Mouse (Mus musculus) retina, adult 2 months (tissue): Measurements from ENCODE around the gene Rac3.
"Not testable (repeated sequence)": the region's sequence is repeated elsewhere in the genome, so short reads cannot be mapped to it uniquely, and the experiment has no call there.

Source experiments
- DNase-seq: peaks from one replicate; pipeline ENCODE4 v3.0.0-alpha.2; 2012; ENCODE audit warnings: low read depth, low spot score

Gene Rac3

DNA sequence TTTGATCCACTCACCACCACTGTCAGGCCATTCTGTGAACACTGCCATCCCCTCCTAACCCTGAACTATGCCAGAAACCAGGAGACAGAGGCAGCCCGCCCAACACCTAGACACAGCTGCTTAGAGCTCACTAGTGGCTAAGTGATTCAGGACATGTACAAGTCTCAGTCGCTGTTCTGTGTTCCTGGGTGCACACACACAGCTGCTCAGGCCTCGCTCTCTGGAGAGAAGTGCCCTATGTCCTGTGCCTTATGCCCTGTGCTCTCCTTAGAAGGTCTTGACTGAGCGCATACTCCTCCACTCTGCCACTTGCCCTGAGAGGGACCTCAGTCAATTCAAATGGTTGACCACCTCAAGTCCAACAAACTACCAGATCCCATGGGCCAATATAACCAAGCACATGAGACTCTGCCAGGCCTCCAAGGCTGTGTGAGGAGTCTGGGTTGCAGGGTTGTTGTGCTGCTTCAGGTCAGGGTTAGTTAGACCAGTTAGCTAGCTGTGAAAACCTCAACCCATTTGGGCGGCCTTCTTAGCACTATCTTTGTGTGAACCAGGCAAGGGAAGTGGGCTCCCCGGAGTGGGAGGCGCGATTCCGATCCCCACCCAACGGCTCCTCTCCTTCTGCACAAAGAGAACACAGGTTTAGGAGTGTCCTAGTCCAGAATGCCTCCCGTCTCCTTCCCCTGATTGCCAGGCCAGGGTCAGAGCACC is 7.4 kb downstream of the Rac3 start:
- no peak for DNase-seq

DNA sequence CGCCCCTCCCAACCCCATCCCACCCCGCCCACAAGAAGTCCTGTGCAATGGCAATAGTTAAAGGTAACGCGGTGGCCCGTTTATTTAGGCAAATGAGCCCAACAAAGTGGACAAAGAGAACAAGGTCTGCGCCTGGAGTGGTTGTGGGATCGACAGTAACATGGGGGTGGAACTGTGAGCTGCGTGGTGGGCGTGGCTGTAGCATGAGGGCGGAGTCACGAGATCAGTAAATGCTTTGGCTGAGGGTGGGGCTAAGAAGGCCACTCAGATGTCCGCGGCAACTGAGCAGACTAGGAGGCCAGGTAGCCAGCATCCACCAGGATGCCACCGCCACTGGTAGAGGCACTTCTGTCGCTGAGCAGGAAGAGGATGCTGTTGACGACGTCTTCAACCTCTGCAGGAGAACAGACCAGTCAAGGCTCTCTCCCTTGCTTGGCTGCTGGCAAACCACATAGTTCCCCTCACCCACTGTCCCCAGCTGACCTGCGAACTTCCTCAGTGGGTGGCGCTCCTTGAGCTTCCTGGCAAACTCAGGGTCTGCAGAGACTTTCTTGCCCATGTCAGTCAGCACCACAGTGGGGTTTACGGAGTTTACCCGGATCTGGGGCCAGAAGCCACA is 8.3 kb downstream of the Rac3 start:
- not testable (repeated sequence) for DNase-seq

- no peak for DNase-seq
These were observed 9.1 kb downstream of the Rac3 start for GRCm38 (mm10) chr11:120730331-120730870.

DNA sequence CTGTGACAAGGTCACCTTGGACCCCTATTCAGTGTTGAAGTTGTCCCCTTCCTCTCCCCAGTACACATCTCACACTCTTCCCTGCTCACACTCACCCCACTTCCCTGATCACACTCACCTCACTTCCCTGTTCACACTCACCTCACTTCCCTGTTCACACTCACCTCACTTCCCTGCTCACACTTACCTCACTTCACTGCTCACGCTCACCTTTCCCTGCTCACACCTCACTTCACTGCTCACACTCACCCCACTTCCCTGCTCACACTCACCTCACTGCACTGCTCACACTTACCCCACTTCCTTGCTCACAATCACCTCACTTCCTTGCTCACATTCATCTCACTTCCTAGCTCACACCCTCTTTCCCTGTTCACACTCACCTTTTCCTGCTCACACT is 10.1 kb downstream of the Rac3 start:
- no peak for DNase-seq

GRCm38 (mm10) chr11:120731858-120732680 is 10.8 kb downstream of the Rac3 start, which contains the start of gene Cbr2:
Gene Cbr2, minus strand, starts transcription at chr11:120732114.
- DNase-seq = no peak

GRCm38 (mm10) chr11:120733521-120733920 is 12.3 kb downstream of the Rac3 start:
- no peak for DNase-seq

DNA sequence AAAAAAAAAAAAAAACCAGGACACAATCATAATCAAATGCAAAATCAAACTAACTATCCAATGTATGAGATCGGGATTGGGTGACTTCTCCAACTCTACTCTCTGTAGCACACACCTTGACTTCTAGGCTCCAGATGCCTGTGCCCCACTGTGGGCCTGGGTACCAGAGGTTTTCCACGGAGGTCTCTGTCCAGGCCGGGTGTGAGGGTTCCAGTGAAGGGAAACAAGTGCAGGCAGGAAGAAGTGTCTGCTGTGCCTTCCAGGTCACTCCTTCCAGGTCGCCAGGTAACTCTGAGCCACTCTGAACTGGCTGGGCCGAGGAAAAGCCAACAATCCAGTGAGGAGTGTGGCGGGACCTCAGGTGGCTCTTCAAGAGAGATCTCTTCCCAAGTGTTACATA is 15.2 kb downstream of the Rac3 start:
- DNase-seq = no peak

DNA sequence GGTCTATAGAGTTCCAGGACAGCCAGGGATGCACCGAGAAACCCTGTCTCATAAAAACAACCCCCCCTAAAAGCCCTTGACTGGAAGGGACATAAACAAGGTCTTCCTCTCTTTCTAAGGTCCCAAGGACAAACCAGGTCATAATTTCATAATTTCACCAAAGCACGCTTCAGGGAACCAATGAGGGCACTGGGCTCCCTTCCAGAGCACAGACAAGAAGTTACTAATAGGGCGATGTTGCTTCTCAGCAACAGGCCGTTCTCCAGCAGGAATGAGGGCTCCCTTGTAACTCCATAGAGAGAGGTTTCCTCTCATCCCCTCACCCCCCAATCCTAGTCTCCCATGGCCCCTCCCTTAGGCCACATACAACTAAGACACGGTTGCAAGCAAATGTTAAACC is 19.7 kb downstream of the Rac3 start:
- no peak for DNase-seq

GRCm38 (mm10) chr11:120744121-120744701 is 22.9 kb downstream of the Rac3 start:
- DNase-seq = no peak

DNA sequence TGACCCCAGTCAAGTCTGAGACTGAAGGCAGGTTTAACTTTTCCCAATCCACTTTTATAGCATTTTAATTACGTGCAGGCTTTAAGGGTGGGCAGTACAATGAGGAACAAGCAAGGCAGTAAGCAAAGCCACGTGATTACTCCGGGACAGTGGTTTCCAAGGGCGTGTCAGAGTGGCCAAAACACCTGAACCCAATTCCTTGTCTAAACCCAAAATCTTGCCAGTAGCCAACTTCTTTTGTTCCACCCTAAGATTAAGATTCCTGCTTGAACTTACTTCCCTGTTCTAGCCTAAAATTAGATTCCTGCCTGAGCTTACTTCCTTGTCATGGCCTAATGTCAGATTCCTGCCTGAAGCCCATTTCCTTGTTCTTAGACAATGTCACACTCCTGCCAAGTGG is 26.7 kb downstream of the Rac3 start:
- DNase-seq = no peak

DNA sequence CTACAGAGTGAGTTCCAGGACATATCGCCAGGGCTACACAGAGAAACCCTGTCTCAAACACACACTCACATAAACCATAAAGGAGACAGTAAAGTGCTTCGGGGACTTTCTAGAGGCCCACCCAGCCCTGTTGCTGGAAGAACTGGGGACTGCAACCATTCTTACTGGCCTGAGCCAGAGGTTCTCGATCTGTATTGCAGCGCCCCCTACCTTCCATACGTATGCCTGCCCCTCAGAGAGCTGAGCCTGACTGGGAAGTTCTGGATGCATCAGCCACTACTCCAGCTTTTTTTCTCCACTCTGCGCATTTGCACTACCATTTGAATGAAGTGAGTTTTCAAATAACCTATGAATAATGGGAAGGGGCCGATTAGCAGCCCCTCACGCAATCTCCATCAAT is 28.2 kb downstream of the Rac3 start:
- DNase-seq = no peak

- no peak for DNase-seq
These were observed 30.3 kb downstream of the Rac3 start for GRCm38 (mm10) chr11:120751606-120752005.

DNA sequence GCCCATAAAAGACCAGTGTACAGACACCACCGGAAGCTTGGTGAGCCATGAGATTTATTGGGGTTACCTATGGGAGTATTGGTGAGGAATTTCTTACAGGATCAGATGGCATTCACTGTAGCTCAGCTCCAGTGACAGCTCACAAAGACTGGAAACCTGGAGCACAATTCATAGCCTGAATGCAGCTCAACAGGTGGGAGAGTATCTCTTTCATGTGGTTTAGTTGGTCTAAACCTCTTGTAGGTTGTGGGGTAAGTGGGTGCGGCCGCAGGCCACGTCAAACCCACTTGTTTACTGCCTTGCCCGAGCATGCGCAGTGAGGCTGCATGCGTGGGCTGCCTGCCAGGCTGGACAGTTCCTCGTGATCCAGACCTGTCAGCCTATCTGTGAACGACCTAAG is 39.0 kb downstream of the Rac3 start:
- DNase-seq = no peak

- no peak for DNase-seq
These were observed 40.8 kb downstream of the Rac3 start for GRCm38 (mm10) chr11:120761811-120762671.

GRCm38 (mm10) chr11:120762672-120763041 is 41.4 kb downstream of the Rac3 start, which contains the start of gene Hmga1b:
Gene Hmga1b, plus strand, starts transcription at chr11:120762794.
- not testable (repeated sequence) for DNase-seq

DNA sequence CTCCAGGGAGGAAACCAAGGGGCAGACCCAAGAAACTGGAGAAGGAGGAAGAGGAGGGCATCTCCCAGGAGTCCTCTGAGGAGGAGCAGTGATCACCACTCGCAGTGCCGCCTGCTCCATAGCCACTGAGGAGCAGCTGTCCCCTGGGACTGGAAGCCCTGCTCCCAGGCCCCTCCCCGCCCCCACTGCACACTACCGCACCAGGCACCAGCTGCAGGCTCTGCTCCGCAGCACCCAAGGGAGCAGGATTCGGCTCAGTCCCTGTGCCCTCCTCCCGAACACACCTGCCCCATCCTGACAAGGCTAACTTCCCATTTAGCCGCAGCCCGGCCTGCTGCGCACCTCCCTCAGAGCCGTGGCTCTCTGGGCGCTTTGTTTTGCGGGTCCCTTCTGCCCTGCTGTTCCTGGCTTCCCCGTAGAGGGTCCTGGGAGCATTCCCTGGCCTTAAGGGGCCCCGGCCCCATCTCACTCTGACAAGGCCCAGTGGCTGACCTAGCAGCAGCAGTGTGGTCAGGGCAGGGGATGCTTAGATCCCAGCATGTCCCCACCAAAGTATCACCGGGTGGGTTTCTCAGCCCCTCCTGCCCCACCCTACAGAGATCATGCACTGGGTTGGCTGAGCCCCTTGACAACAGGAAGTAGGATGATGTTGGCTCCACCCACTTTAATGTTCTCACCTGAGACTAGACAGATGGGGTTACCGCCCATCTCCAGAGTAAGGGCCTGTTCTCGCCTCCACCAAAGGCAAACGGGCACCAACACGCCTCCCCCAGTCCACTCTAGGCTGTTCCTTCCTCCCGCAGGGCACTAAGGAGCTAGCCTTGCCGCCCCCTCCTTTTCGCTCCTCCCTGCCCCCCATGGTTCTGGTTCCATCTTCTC is 42.1 kb downstream of the Rac3 start:
- not testable (repeated sequence) for DNase-seq

DNA sequence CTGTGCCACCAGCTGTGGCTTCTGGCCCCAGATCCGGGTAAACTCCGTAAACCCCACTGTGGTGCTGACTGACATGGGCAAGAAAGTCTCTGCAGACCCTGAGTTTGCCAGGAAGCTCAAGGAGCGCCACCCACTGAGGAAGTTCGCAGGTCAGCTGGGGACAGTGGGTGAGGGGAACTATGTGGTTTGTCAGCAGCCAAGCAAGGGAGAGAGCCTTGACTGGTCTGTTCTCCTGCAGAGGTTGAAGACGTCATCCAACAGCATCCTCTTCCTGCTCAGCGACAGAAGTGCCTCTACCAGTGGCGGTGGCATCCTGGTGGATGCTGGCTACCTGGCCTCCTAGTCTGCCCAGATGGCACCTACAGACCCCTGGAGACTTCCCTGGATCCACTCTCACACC is 45.8 kb downstream of the Rac3 start:
- DNase-seq = not testable (repeated sequence)

DNA sequence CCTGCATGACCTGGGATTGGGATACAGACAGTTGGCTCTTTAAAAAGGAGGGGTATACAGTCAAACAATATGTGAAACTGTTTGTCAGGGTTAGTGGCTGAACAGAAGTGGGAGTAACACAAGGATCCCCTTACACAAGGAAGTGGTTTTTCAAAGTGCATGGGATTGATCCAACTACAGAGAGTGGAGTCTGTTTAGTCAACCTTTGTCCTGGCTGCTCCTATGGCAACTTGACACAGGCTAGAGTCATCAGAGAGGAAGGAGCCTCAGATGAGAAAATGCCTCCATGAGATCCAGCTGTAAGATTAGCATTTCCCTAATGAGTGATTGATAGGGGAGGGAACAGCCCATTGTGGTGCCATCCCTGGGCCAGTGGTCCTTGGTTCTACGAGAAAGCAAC is 46.9 kb downstream of the Rac3 start:
- DNase-seq = no peak

GRCm38 (mm10) chr11:120772749-120773148 is 51.5 kb downstream of the Rac3 start:
- no peak for DNase-seq
